Mouse (Mus musculus): Measurements from ENCODE around the gene Slc16a14.

The Slc16a14 gene

GRCm38 (mm10) chr1:84910177-84910804 lies 24.6 kb downstream of the Slc16a14 start:
- no peak for DNase-seq (ENCODE audit: low spot score in 2 of 2)

- no peak for DNase-seq (ENCODE audit: low spot score in 2 of 2)
These were observed 30.5 kb downstream of the Slc16a14 start for GRCm38 (mm10) chr1:84904467-84904866.

GRCm38 (mm10) chr1:84899156-84899555 lies 35.8 kb downstream of the Slc16a14 start:
- no peak for DNase-seq (ENCODE audit: low spot score in 2 of 2)

- DNase-seq (ENCODE audit: low spot score in 2 of 2), result no peak
These were observed 37.6 kb downstream of the Slc16a14 start for GRCm38 (mm10) chr1:84897364-84897763.

- no peak for DNase-seq (ENCODE audit: low spot score in 2 of 2)
These were observed 43.2 kb downstream of the Slc16a14 start for GRCm38 (mm10) chr1:84891746-84892145.

GRCm38 (mm10) chr1:84890503-84890902 lies 44.4 kb downstream of the Slc16a14 start:
- DNase-seq (ENCODE audit: low spot score in 2 of 2), result no peak

GRCm38 (mm10) chr1:84890005-84890393 lies 44.9 kb downstream of the Slc16a14 start:
- DNase-seq (ENCODE audit: low spot score in 2 of 2), result no peak

- DNase-seq (ENCODE audit: low spot score in 2 of 2), result no peak
These were observed 45.5 kb downstream of the Slc16a14 start for GRCm38 (mm10) chr1:84889330-84890004.

GRCm38 (mm10) chr1:84885921-84886320 lies 49.0 kb downstream of the Slc16a14 start:
- no peak for DNase-seq (ENCODE audit: low spot score in 2 of 2)

GRCm38 (mm10) chr1:84885174-84885573 lies 49.8 kb downstream of the Slc16a14 start:
- no peak for DNase-seq (ENCODE audit: low spot score in 2 of 2)

- DNase-seq (ENCODE audit: low spot score in 2 of 2), result no peak
These were observed 51.0 kb downstream of the Slc16a14 start for GRCm38 (mm10) chr1:84883889-84884288.

- DNase-seq (ENCODE audit: low spot score in 2 of 2), result no peak
These were observed 52.0 kb downstream of the Slc16a14 start for GRCm38 (mm10) chr1:84882937-84883336.

GRCm38 (mm10) chr1:84882066-84882532 lies 52.8 kb downstream of the Slc16a14 start:
- no peak for DNase-seq (ENCODE audit: low spot score in 2 of 2)

GRCm38 (mm10) chr1:84881248-84882065 lies 53.5 kb downstream of the Slc16a14 start:
- peak; percentile 8 for DNase-seq (ENCODE audit: low spot score in 2 of 2)

GRCm38 (mm10) chr1:84879571-84880120 lies 55.3 kb downstream of the Slc16a14 start:
- no peak for DNase-seq (ENCODE audit: low spot score in 2 of 2)

GRCm38 (mm10) chr1:84877590-84877989 lies 57.3 kb downstream of the Slc16a14 start:
- no peak for DNase-seq (ENCODE audit: low spot score in 2 of 2)

GRCm38 (mm10) chr1:84872939-84873338 lies 62.0 kb downstream of the Slc16a14 start:
- DNase-seq (ENCODE audit: low spot score in 2 of 2), result no peak

- DNase-seq (ENCODE audit: low spot score in 2 of 2), result no peak
These were observed 62.8 kb downstream of the Slc16a14 start for GRCm38 (mm10) chr1:84872105-84872504.

- DNase-seq (ENCODE audit: low spot score in 2 of 2), result no peak
These were observed 63.8 kb downstream of the Slc16a14 start for GRCm38 (mm10) chr1:84871131-84871530.

- no peak for DNase-seq (ENCODE audit: low spot score in 2 of 2)
These were observed 65.4 kb downstream of the Slc16a14 start for GRCm38 (mm10) chr1:84869498-84869897.

GRCm38 (mm10) chr1:84868841-84869240 lies 66.1 kb downstream of the Slc16a14 start:
- DNase-seq (ENCODE audit: low spot score in 2 of 2), result no peak

- no peak for DNase-seq (ENCODE audit: low spot score in 2 of 2)
These were observed 66.6 kb downstream of the Slc16a14 start for GRCm38 (mm10) chr1:84868311-84868710.
